Mouse (Mus musculus) heart, embryonic 13.5 days (tissue): ENCODE results near the gene Pop5. TPM values are rescaled to one million over a fixed set of nuclear protein-coding genes. Genes with fewer than 3 reads are reported as not detected.

Source experiments
- ATAC-seq: fragments of 200-750 bp; cut with Nextera tagmentation; 2 replicates; pipeline ENCODE4 v1.8.0; 2017; ENCODE audit warnings: moderate TSS enrichment; ENCODE audit not compliant: insufficient number of reproducible peaks, low FRiP score, low TSS enrichment; ENCODE audit errors: extremely low read depth
- H3K27ac ChIP-seq: fragments of 300-500 bp; sonication (generic); replicated peaks from 2 replicates; pipeline ENCODE4 v1.5.1; 2015; ENCODE audit warnings: moderate library complexity, mild to moderate bottlenecking, inconsistent platforms
- H3K27me3 ChIP-seq: fragments of 300-500 bp; sonication (generic); replicated peaks from 2 replicates; pipeline ENCODE4 v1.6.1; 2015; ENCODE audit warnings: mild to moderate bottlenecking, inconsistent platforms
- H3K36me3 ChIP-seq: fragments of 300-500 bp; sonication (generic); 2 replicates; pipeline ENCODE4 v1.6.1; 2015; ENCODE audit warnings: mild to moderate bottlenecking, inconsistent platforms
- H3K4me1 ChIP-seq: fragments of 300-500 bp; sonication (generic); 2 replicates; pipeline ENCODE4 v1.6.1; 2015; ENCODE audit warnings: inconsistent platforms
- H3K4me2 ChIP-seq: fragments of 300-500 bp; sonication (generic); 2 replicates; pipeline ENCODE4 v1.6.1; 2015; ENCODE audit warnings: inconsistent platforms, mild to moderate bottlenecking, moderate library complexity
- H3K4me3 ChIP-seq: fragments of 300-500 bp; sonication (generic); 2 replicates; pipeline ENCODE4 v1.5.1; 2015; ENCODE audit warnings: moderate library complexity, mild to moderate bottlenecking, inconsistent platforms
- H3K9ac ChIP-seq: fragments of 300-500 bp; sonication (generic); 2 replicates; pipeline ENCODE4 v1.6.1; 2015; ENCODE audit warnings: inconsistent platforms, mild to moderate bottlenecking, moderate library complexity
- H3K9me3 ChIP-seq: fragments of 300-500 bp; sonication (generic); 2 replicates; pipeline ENCODE4 v1.6.1; 2016; ENCODE audit warnings: inconsistent platforms
- WGBS: fragments of 180-500 bp; shearing (Covaris S2); methylation state at CpG from one replicate; pipeline ENCODE4 v1.1.7; 2015; ENCODE audit warnings: mixed read lengths; 5-methylcytosine and 5-hydroxymethylcytosine counted together
- polyA plus RNA-seq: library from polyadenylated mRNA; unstranded; fragments of >200 nt; fragmentation: Nextera tagmentation; extraction: Ambion mirVana; gene quantifications from 2 replicates; pipeline ENCODE4 v1.2.1, GENCODE M21; 2015

The Pop5 gene
- polyA plus RNA-seq, 1 experiment from 2014 or later, result 63.6 TPM

DNA sequence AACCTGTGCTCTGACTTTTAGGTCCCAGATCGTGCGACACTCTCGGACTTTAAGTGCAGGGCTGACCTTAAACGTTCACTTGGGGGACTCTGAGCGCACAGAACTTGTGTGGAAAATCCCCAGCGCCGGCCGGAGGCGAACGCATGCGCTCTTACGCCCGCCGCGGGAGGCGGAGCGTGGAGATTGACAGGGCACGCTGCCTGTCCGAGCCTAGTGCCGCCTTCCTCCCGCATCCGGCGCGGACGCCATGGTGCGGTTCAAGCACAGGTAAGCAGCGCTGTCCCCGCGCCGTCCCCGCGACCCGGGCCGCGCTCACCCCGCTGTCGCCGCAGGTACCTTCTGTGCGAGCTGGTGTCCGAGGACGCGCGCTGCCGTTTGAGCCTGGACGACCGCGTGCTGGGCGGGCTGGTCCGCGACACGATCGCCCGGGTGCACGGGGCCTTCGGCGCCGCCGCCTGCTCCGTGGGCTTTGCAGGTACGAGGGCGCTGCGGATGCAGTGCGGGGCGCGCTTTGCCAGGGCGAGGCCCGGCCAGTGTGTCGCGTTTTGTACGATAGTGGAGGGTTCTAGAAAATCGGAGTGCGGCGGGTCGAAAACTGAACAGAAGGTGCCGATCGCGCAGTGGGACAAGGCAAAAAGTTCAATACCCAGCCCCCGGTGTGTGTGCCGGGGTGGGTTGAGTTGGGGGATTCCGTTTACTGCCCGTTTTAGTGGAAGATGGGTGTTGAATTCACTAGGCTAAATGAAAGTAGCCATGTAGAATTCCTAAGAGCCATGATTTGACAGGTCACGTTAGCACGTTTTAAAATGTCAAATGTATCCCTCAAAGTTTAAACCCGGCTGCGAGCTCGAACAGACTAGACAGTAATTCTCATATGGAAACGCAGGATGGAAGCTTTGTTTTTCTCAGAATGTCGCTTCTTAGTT is 2.4 kb downstream of the Pop5 start:
- Histone ChIP-seq H3K4me3 (peak overlapping the region; percentile 90), H3K9me3 (no peaks in the 10 kb centered on the region), H3K4me2 (peak overlapping the region; percentile 95), H3K36me3 (peaks cover 35% of the 10 kb centered on the region), H3K4me1 (peaks cover 13% of the 10 kb centered on the region), H3K27ac (peak overlapping the region; percentile 77), H3K27me3 (peaks cover 17% of the 10 kb centered on the region), H3K9ac (peak overlapping the region; percentile 91)
- under 1% methylated on average over 88 of the region's 88 CpGs for WGBS
- peak; percentile 84 for ATAC-seq

- H3K4me2 ChIP-seq, result peak overlapping the region; percentile 95
- no peak overlapping the region for H3K27ac ChIP-seq
- H3K4me3 ChIP-seq, result peak overlapping the region; percentile 90
- H3K9ac ChIP-seq, result peak overlapping the region; percentile 91
- peaks cover 13% of the 10 kb centered on the region for H3K4me1 ChIP-seq
- H3K36me3 ChIP-seq, result peaks cover 42% of the 10 kb centered on the region
- no peaks in the 10 kb centered on the region for H3K9me3 ChIP-seq
- peaks cover 11% of the 10 kb centered on the region for H3K27me3 ChIP-seq
- ATAC-seq, result no peak
- 7% methylated on average over 11 of the region's 11 CpGs for WGBS
Measured at GRCm38 (mm10) chr5:115238729-115239195, 3.1 kb downstream of the Pop5 start.

- Histone ChIP-seq H3K4me3 (no peak overlapping the region), H3K27me3 (no peaks in the 10 kb centered on the region), H3K9me3 (no peaks in the 10 kb centered on the region), H3K9ac (no peak overlapping the region), H3K4me1 (peaks cover 13% of the 10 kb centered on the region), H3K27ac (no peak overlapping the region), H3K36me3 (peaks cover 56% of the 10 kb centered on the region), H3K4me2 (no peak overlapping the region)
- no peak for ATAC-seq
- 78% methylated on average over 11 of the region's 11 CpGs for WGBS
Measured at GRCm38 (mm10) chr5:115240191-115240590, 4.6 kb downstream of the Pop5 start.

DNA sequence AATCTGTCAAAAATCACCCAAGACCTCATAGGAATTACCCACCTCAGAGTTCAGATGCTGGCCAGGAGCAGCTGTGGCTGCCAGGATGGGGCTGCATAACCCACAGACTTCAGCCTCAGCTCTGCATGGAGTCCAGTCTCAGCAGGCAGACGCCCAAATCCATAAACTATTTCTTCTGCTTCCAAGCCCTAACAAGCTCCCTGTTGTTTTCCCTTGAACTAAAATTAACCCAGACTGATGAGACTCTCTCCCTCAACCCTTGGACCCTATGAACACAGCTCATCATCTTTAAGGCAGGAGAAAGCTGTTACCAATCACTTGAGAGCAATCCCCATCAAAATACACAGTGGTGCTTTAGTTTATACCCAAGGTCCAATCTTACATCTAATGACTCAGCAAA is 19.8 kb downstream of the Pop5 start:
- Histone ChIP-seq H3K9ac (no peak overlapping the region), H3K27ac (no peak overlapping the region), H3K36me3 (peaks cover 73% of the 10 kb centered on the region), H3K4me2 (no peak overlapping the region), H3K4me1 (no peaks in the 10 kb centered on the region), H3K4me3 (no peak overlapping the region), H3K27me3 (no peaks in the 10 kb centered on the region), H3K9me3 (no peaks in the 10 kb centered on the region)
- ATAC-seq, result no peak
- WGBS, result 86% methylated on average over 1 of the region's 1 CpGs

DNA sequence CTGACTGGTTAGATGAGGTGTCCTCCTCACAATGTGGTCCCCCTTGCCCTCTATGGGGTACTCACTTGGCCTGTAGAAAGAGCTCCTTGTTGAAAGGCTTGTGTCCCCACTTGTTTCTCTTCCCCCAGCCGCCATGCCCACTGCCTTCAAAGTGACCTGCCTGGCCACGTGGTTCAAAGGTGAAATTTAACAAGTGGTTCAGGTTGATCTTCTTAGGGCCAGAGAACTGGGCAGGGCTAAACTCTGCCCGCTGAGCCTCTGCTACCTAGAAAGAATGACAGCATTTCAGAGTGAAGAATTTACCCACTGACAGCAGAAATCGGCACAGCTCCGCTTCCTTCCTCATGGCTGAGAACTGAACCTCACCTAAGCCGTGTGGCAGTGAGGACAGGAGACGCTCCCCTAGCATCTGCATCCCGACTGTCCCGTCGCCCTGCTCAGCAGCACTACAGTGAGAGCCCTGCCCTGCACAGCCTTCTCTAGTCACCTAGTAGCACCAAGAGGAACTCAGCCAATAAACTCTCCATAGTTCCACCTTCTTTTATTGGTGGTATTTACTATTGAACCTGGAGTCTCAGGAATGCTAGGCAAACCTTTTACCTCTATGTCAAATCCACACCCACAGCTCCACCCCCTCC is 21.4 kb downstream of the Pop5 start:
- Histone ChIP-seq H3K9me3 (no peaks in the 10 kb centered on the region), H3K4me3 (no peak overlapping the region), H3K27ac (no peak overlapping the region), H3K36me3 (peaks cover 61% of the 10 kb centered on the region), H3K9ac (no peak overlapping the region), H3K27me3 (no peaks in the 10 kb centered on the region), H3K4me1 (no peaks in the 10 kb centered on the region), H3K4me2 (no peak overlapping the region)
- ATAC-seq, result no peak
- WGBS, result 89% methylated on average over 10 of the region's 10 CpGs

GRCm38 (mm10) chr5:115260356-115260755 is 24.7 kb downstream of the Pop5 start:
- peaks cover 12% of the 10 kb centered on the region for H3K4me1 ChIP-seq
- peaks cover 70% of the 10 kb centered on the region for H3K36me3 ChIP-seq
- H3K4me2 ChIP-seq, result no peak overlapping the region; the same call in 1 of the 2 replicates
- no peaks in the 10 kb centered on the region for H3K9me3 ChIP-seq
- WGBS, result 82% methylated on average over 6 of the region's 6 CpGs
- no peak for ATAC-seq
- no peak overlapping the region for H3K4me3 ChIP-seq
- H3K27ac ChIP-seq, result no peak overlapping the region
- no peak overlapping the region for H3K9ac ChIP-seq
- no peaks in the 10 kb centered on the region for H3K27me3 ChIP-seq

DNA sequence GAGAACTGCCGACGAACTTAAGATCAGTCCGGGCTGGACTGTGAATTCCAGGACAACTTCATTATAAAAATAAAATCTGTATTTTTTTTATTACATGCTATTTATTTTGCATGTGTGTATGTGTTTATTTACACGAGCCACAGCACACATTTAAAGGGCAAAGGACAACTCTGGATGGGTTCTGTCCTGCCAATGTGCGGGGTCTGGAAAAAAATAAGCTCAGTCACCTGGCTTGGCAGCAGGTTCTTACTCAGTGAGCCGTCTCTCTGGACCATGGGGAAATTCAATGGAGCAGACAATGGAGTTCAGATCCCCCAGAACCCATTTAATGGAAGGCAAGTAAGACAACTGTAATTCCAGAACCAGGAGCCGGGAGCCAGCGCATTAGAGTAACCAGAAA is 25.5 kb downstream of the Pop5 start:
- Histone ChIP-seq H3K27ac (no peak overlapping the region), H3K36me3 (peaks cover 62% of the 10 kb centered on the region), H3K4me3 (no peak overlapping the region), H3K4me2 (peak overlapping the region; percentile 8; the same call in 1 of the 2 replicates), H3K4me1 (peaks cover 19% of the 10 kb centered on the region), H3K9ac (no peak overlapping the region), H3K27me3 (no peaks in the 10 kb centered on the region), H3K9me3 (no peaks in the 10 kb centered on the region)
- WGBS, result 89% methylated on average over 8 of the region's 8 CpGs
- ATAC-seq, result no peak

DNA sequence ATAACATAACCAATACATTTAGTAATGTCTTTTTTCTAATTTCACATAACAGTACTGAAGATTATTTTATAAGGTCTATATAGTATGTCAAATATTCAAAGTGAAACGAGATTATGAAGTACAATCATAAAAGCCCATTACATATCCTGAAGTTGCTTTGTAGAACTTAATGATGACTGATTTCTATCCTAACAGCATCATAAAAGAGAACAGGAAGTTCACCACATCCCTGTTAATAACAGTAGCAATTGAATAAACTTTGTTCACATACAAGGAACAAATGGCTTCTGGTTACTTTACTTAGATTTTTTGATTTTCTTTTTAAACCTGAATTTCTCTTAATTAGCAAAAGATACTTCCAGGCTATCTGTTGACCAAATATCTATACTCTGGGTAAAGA is 26.2 kb downstream of the Pop5 start:
- H3K27me3 ChIP-seq, result no peaks in the 10 kb centered on the region
- H3K36me3 ChIP-seq, result peaks cover 62% of the 10 kb centered on the region
- peaks cover 26% of the 10 kb centered on the region for H3K4me1 ChIP-seq
- H3K9ac ChIP-seq, result no peak overlapping the region
- no peak overlapping the region for H3K4me3 ChIP-seq
- H3K27ac ChIP-seq, result no peak overlapping the region
- H3K9me3 ChIP-seq, result no peaks in the 10 kb centered on the region
- peak overlapping the region; percentile 42 for H3K4me2 ChIP-seq
- 73% methylated on average over 1 of the region's 1 CpGs for WGBS
- no peak for ATAC-seq

- no peaks in the 10 kb centered on the region for H3K27me3 ChIP-seq
- H3K4me3 ChIP-seq, result peak overlapping the region; percentile 10; the same call in 1 of the 2 replicates
- 81% methylated on average over 14 of the region's 14 CpGs for WGBS
- H3K9me3 ChIP-seq, result no peaks in the 10 kb centered on the region
- H3K4me1 ChIP-seq, result peaks cover 34% of the 10 kb centered on the region
- no peak overlapping the region for H3K9ac ChIP-seq
- H3K27ac ChIP-seq, result no peak overlapping the region
- H3K36me3 ChIP-seq, result peaks cover 54% of the 10 kb centered on the region
- H3K4me2 ChIP-seq, result peak overlapping the region; percentile 42
- no peak for ATAC-seq
Measured at GRCm38 (mm10) chr5:115262502-115263291, 27.1 kb downstream of the Pop5 start.

DNA sequence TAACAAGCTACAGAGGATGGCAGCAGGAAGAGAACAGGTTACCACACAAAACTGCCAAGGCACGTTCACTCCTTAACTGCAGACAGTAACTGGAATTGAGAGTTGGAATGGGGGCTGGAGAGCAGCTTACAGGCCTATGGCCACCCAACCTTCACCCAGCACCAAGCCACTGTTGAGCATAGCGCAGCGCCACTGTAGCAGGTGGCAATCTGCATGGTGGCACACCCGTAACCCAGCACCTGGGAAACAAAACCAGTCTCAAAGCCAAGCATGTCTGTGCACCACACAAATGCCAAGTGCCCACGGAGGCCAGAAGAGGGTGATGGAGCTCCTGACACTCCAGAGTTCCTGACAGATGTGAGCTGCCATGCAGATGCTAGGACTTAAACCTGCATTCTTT is 30.7 kb downstream of the Pop5 start:
- Histone ChIP-seq H3K4me2 (peak overlapping the region; percentile 96), H3K4me3 (peak overlapping the region; percentile 27), H3K4me1 (peaks cover 71% of the 10 kb centered on the region), H3K9me3 (no peaks in the 10 kb centered on the region), H3K27ac (peak overlapping the region; percentile 86), H3K27me3 (no peaks in the 10 kb centered on the region), H3K36me3 (peaks cover 44% of the 10 kb centered on the region), H3K9ac (peak overlapping the region; percentile 52)
- 70% methylated on average over 5 of the region's 5 CpGs for WGBS
- no peak for ATAC-seq
